Mouse (Mus musculus) midbrain, embryonic 15.5 days (tissue): ENCODE measurements at regions not wholly inside any gene's neighbourhood (a gene's known extent, or its start where the extent isn't known, plus 50 kb on each side); places are given as distances from the start of the nearest gene placed in this dataset.

Source experiments
- ATAC-seq: fragments of 200-750 bp; cut with Nextera tagmentation; replicated peaks from 2 replicates; pipeline ENCODE4 v1.8.0; 2017; ENCODE audit warnings: moderate TSS enrichment
- H3K27ac ChIP-seq: fragments of 300-500 bp; sonication (generic); 2 replicates; pipeline ENCODE4 v1.5.1; 2015; ENCODE audit warnings: mild to moderate bottlenecking, inconsistent platforms
- H3K27me3 ChIP-seq: fragments of 300-500 bp; sonication (generic); replicated peaks from 2 replicates; pipeline ENCODE4 v1.6.1; 2015; ENCODE audit warnings: inconsistent platforms
- H3K36me3 ChIP-seq: fragments of 300-500 bp; sonication (generic); replicated peaks from 2 replicates; pipeline ENCODE4 v1.6.1; 2015; ENCODE audit warnings: inconsistent platforms
- H3K4me1 ChIP-seq: fragments of 300-500 bp; sonication (generic); 2 replicates; pipeline ENCODE4 v1.6.1; 2015; ENCODE audit warnings: inconsistent platforms
- H3K4me2 ChIP-seq: fragments of 300-500 bp; sonication (generic); 2 replicates; pipeline ENCODE4 v1.6.1; 2015; ENCODE audit warnings: inconsistent platforms, mild to moderate bottlenecking, moderate library complexity
- H3K4me3 ChIP-seq: fragments of 300-500 bp; sonication (generic); 2 replicates; pipeline ENCODE4 v1.5.1; 2015; ENCODE audit warnings: mild to moderate bottlenecking, inconsistent platforms
- H3K9ac ChIP-seq: fragments of 300-500 bp; sonication (generic); 2 replicates; pipeline ENCODE4 v1.6.1; 2015; ENCODE audit warnings: mild to moderate bottlenecking, inconsistent platforms
- H3K9me3 ChIP-seq: fragments of 300-500 bp; sonication (generic); 2 replicates; pipeline ENCODE4 v1.6.1; 2016; ENCODE audit warnings: inconsistent platforms
- WGBS: fragments of 180-500 bp; shearing (Covaris S2); methylation state at CpG from one replicate; pipeline ENCODE4 v1.1.7; 2015; ENCODE audit warnings: mixed read lengths; 5-methylcytosine and 5-hydroxymethylcytosine counted together

DNA sequence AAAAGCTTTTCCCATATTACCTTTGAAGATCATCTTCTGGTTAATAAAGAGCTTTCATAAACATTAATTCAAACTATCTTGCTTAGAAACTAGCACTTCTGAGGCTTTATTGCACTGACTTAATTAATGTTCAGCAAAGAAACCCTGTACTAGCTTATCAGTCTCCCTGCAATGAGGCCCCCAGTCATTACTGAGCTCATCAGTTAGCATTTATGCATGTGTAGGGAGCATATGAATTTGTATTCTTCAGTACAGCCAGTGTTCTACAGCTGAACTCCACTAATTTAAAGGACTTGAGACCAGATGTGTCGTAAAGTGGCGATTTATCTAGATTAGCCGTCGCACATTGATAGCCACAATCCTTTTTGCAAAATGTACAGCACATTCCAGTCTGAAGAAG is 340.7 kb downstream of the Psat1 start:
- H3K27me3 ChIP-seq, result no peaks in the 10 kb centered on the region
- peaks cover 5% of the 10 kb centered on the region for H3K4me1 ChIP-seq
- no peaks in the 10 kb centered on the region for H3K9me3 ChIP-seq
- H3K4me2 ChIP-seq, result no peak overlapping the region
- H3K36me3 ChIP-seq, result no peaks in the 10 kb centered on the region
- H3K4me3 ChIP-seq, result no peak overlapping the region
- no peak overlapping the region for H3K9ac ChIP-seq
- H3K27ac ChIP-seq, result no peak overlapping the region
- WGBS, result 63% methylated on average over 4 of the region's 4 CpGs
- ATAC-seq, result no peak

DNA sequence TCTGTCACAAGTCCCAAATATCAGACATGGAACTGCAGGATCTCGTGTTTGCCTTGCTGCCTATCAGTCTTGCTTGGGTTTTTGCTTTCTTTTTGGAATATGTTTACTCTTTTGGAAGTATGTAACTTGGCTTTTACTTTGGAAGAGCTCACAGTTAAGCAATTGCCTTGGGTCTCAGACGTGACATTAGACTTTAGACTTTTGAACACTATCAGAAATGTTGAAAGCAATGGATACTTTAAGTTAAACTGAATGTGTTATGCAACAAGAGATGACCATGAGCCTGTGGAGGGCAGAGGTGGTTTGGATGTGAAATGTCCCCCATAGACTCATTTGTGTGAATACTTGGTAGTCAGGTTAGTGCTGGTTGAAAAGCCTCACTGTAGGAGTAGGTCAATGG is 354.3 kb downstream of the Psat1 start:
- no peak overlapping the region for H3K4me2 ChIP-seq
- H3K9ac ChIP-seq, result no peak overlapping the region
- H3K9me3 ChIP-seq, result no peaks in the 10 kb centered on the region
- H3K27me3 ChIP-seq, result no peaks in the 10 kb centered on the region
- H3K4me3 ChIP-seq, result no peak overlapping the region
- H3K36me3 ChIP-seq, result no peaks in the 10 kb centered on the region
- no peak overlapping the region for H3K27ac ChIP-seq
- H3K4me1 ChIP-seq, result no peaks in the 10 kb centered on the region
- 76% methylated on average over 2 of the region's 2 CpGs for WGBS
- no peak for ATAC-seq

DNA sequence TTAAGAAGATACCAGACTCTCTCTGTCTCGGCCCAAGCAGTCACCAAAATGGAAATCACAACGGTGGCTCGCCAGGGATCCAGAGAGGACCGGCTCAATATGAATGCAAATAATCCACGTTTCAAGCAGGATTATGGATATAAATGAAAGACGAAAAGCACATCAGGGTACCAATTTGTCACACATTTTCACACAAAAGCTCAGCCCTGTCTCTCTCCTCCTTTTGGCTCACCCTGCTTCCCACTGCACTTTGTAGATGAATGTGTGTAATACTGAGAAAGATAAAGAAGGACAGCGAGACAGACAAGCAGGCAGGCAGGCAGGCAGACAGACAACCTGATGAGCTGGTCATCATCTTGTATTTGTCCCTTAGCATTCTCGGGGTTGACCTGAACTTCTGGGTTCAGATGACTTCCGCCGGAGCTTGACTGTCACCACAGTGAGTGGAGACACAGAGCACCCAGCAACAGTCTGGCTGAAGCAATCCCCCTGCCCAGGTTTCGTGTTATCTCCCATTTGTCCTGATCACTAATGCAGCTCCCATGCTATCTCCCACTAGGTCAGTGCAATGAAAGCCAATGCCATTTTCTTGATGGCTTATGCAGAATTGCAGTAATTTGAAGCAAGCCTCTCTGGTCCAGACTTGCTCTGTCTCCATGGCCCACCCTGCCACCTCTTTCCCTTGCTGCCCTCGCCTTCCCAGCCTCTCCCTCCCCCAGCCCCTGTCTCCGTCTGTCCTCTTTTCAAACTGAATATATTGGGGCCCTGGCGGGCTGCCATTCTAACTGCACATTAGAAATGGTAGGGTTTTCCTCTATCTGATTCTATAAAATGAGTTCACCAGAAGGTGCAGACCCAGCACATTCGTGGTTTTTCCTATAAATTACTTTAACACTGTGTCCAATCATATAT is 363.1 kb downstream of the Psat1 start:
- WGBS, result 26% methylated on average over 15 of the region's 15 CpGs
- Histone ChIP-seq H3K36me3 (no peaks in the 10 kb centered on the region), H3K9me3 (peaks cover 8% of the 10 kb centered on the region; the same call in 1 of the 2 replicates), H3K27ac (peak overlapping the region; percentile 66), H3K27me3 (peaks cover 2% of the 10 kb centered on the region; the same call in 1 of the 2 replicates), H3K4me1 (peaks cover 18% of the 10 kb centered on the region), H3K4me3 (no peak overlapping the region), H3K9ac (no peak overlapping the region), H3K4me2 (peak overlapping the region; percentile 24; the same call in 1 of the 2 replicates)
- ATAC-seq, result peak; percentile 83

DNA sequence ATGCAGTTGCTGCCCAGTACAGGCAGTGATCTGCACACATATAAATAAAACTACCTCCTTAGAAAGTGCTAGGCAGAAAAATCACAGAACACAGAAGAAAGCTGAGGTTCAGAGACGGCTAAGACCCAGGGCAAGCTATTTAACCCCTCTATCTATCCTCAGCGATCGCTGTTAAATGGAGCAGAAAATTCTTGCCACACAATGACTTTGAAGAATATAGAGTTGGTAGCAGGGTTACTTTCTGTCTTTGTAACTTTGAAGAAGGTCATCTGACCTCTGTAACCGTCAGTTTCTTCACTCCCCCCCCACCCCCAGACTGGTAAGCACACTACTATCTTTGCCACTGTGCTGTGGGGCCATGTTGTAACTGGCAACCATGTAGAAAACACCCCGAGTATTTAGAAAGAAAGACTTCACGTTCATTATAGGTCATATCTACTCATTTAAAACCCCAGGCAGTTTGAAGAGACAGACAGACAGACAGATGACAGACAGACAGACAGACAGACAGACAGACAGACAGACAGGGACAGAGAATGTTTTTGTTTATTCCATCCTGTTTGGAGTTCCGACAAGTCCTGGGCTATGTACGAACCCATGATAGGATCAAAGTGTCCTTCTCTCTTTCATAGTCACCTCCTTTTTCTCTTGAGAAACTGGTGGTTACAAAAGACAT is 363.9 kb downstream of the Psat1 start:
- no peak overlapping the region for H3K4me3 ChIP-seq
- no peak overlapping the region for H3K9ac ChIP-seq
- no peak overlapping the region for H3K4me2 ChIP-seq
- H3K27me3 ChIP-seq, result peaks cover 2% of the 10 kb centered on the region; the same call in 1 of the 2 replicates
- 22% methylated on average over 8 of the region's 8 CpGs for WGBS
- peaks cover 8% of the 10 kb centered on the region; the same call in 1 of the 2 replicates for H3K9me3 ChIP-seq
- H3K36me3 ChIP-seq, result no peaks in the 10 kb centered on the region
- H3K27ac ChIP-seq, result no peak overlapping the region
- peaks cover 18% of the 10 kb centered on the region for H3K4me1 ChIP-seq
- no peak for ATAC-seq

DNA sequence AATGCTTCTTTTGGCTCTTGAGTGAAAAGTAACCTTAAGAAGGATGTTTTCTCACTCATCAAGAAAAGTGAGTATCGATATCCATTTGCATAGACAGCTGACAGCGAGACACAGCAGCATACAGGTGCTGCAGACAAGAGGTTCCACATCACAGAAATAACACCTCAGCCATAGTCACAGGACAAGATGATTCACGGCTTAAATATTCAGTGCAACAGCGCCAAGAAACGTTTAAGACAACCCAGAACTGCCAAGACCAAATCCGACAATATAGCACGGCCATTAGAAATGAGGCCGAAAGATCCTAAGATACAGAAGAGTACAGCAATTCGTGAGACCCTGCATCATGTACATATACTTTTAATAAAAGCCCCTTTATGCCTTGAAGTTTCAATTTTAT is 375.9 kb downstream of the Psat1 start:
- no peak overlapping the region for H3K4me2 ChIP-seq
- no peaks in the 10 kb centered on the region for H3K9me3 ChIP-seq
- H3K36me3 ChIP-seq, result no peaks in the 10 kb centered on the region
- no peak overlapping the region for H3K4me3 ChIP-seq
- no peak overlapping the region for H3K27ac ChIP-seq
- H3K27me3 ChIP-seq, result 0 out of 2 replicates have a peak, but pooled peaks cover 4% of the 10 kb centered on the region
- H3K9ac ChIP-seq, result no peak overlapping the region
- ATAC-seq, result no peak
- 88% methylated on average over 9 of the region's 9 CpGs for WGBS
- no peaks in the 10 kb centered on the region for H3K4me1 ChIP-seq

DNA sequence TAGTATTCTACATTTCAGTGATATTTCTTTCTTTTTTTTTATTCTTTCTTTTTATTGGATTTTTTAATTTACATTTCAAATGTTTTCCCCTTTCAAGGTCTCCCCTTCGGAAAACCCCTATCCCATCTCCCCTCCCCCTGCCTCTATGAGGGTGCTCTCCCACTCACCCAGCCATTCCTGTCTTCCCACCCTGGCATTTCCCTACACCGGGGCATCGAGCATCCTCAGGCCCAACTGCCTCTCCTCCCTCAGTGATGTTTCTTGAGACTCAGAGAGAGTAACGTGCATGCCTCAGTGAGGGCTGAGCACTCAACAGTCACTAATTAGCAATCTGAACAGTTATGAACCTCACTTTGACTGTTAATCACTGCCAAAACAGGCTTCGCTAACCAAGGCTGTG is 385.6 kb downstream of the Psat1 start:
- Histone ChIP-seq H3K27ac (no peak overlapping the region), H3K9me3 (no peaks in the 10 kb centered on the region), H3K27me3 (no peaks in the 10 kb centered on the region), H3K36me3 (no peaks in the 10 kb centered on the region), H3K4me2 (no peak overlapping the region), H3K4me3 (no peak overlapping the region), H3K4me1 (no peaks in the 10 kb centered on the region), H3K9ac (no peak overlapping the region)
- ATAC-seq, result no peak
- 88% methylated on average over 5 of the region's 5 CpGs for WGBS

DNA sequence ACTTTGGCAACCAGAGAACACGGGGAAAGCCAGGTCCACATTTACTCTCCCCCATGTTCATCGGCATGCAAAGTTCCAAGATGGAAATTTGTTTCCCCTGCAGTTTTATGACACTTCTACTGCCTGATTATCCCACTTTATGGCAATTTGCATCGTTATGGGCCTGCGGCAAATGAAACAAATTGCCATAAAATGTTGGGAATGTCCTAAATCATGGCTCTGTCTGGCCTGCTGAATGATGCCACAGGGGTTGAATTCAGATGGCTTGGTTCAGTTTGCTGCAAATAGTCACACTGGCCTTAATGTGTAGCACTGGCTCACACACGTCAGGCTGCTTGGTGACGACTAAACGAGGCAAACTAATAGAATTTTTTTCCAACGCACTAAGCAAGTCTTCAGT is 393.2 kb downstream of the Psat1 start:
- WGBS, result 89% methylated on average over 8 of the region's 8 CpGs
- H3K4me1 ChIP-seq, result no peaks in the 10 kb centered on the region

DNA sequence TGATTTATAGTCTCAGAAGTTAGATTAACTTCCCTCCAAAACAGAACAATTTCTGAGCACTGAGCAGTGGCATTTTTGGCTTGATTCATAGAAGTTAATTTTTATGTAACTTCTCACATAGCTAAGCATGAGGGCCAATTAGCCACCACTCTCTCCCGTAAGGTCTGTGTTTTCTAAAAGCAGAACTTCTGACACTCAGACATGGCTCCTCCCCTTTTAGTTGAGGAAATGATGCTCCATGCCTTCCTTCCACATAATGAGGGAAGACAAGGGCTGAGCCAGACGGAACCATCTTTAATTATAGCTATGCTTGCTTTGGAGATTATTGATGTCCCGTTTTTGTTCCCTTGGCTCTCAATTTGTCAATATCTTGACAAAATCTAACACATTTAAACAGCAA is 429.3 kb downstream of the Psat1 start:
- no peak for ATAC-seq
- Histone ChIP-seq H3K9ac (no peak overlapping the region), H3K4me1 (peaks cover 11% of the 10 kb centered on the region), H3K27me3 (no peaks in the 10 kb centered on the region), H3K4me2 (no peak overlapping the region), H3K27ac (no peak overlapping the region), H3K4me3 (no peak overlapping the region), H3K36me3 (no peaks in the 10 kb centered on the region), H3K9me3 (no peaks in the 10 kb centered on the region)
- 82% methylated on average over 3 of the region's 3 CpGs for WGBS

More for the DNA sequence above, 393.2 kb downstream of the Psat1 start:
- ATAC-seq, result no peak
- Histone ChIP-seq H3K9me3 (no peaks in the 10 kb centered on the region), H3K4me2 (no peak overlapping the region), H3K36me3 (no peaks in the 10 kb centered on the region), H3K27me3 (no peaks in the 10 kb centered on the region), H3K27ac (no peak overlapping the region), H3K9ac (no peak overlapping the region), H3K4me3 (no peak overlapping the region)

DNA sequence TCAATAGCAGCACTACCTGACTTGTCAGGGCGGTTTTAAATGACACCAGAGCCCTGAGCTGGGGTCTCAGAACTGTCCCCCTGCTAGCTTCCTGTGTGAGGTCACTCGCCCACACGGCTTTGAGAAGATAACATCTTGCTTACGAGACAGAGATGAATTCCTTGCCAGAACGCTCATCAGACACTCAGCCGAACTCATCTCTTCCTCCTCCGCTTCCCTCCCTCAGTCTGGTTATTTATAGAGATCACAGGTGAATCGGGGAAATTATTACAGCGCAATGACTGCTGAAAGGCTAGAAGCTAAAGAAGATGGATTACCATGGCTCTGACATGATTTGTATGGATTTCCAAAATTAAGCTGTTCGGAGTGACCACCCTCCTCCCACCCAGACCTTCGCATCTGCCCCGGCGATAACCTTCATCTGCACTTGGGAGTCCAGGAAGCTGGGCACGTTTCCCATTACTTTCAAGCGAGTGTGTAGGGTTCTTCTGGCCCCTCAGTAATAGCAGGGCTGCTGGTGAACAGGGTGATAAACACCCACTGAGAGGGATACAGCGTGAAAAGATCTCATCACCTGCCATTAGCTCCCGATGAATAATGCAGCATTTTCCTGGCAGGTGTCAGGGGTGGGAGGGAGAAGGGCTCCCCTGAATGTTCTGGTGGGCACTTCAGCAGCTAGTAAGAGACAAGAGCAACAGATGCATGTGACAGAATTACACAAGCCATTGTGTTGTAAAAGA is 430.4 kb downstream of the Psat1 start:
- Histone ChIP-seq H3K36me3 (no peaks in the 10 kb centered on the region), H3K27ac (peak overlapping the region; percentile 30), H3K9ac (no peak overlapping the region), H3K4me3 (peak overlapping the region; percentile 8; the same call in 1 of the 2 replicates), H3K4me1 (peaks cover 11% of the 10 kb centered on the region), H3K27me3 (no peaks in the 10 kb centered on the region), H3K9me3 (no peaks in the 10 kb centered on the region), H3K4me2 (peak overlapping the region; percentile 26)
- 37% methylated on average over 17 of the region's 17 CpGs for WGBS
- ATAC-seq, result peak; percentile 75

DNA sequence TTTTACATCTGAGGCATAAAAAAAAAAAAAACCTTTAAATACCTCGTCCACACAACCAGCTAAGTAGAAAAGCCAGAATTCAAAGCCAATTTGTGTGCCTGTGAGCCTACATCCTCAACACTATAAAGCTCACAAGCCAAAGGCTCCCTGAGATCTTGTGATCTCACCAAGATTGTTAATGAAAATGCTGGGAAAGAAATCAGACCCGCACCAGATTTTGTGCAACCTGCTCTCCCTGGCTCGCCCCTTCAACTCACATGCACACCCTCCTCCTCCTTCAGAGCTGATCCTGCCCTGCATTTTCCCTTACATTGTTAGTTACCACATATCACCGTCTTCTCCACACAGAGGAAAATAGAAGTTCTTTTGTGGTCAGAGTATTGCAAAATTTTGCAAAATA is 433.9 kb downstream of the Psat1 start:
- no peak for ATAC-seq
- WGBS, result 78% methylated on average over 4 of the region's 4 CpGs
- Histone ChIP-seq H3K9ac (no peak overlapping the region), H3K27ac (no peak overlapping the region), H3K9me3 (no peaks in the 10 kb centered on the region), H3K4me1 (peaks cover 11% of the 10 kb centered on the region), H3K4me3 (no peak overlapping the region), H3K4me2 (no peak overlapping the region), H3K27me3 (no peaks in the 10 kb centered on the region), H3K36me3 (no peaks in the 10 kb centered on the region)

DNA sequence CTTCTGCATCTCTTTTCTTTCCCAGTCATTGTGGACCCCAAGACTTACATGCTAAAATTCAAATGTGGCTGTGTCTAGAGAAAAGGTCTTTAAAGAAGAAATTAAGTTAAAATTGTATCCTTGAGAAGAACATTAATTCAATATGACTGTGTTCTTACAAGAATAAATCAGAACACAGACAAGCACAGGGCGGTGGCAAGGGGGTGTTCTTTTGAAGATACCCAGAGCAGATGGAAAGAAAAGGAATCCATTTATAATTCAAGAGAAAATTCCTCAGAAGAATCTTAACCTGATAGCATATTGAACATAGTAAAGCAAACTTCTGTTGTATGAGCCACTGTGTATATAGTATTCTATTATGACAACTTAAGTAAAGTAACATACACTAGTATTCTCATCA is 436.7 kb downstream of the Psat1 start:
- no peaks in the 10 kb centered on the region for H3K27me3 ChIP-seq
- no peak overlapping the region for H3K4me3 ChIP-seq
- ATAC-seq, result no peak
- no peaks in the 10 kb centered on the region for H3K36me3 ChIP-seq
- 94% methylated on average over 1 of the region's 1 CpGs for WGBS
- no peak overlapping the region for H3K4me2 ChIP-seq
- no peaks in the 10 kb centered on the region for H3K9me3 ChIP-seq
- H3K9ac ChIP-seq, result no peak overlapping the region
- H3K27ac ChIP-seq, result no peak overlapping the region
- no peaks in the 10 kb centered on the region for H3K4me1 ChIP-seq

DNA sequence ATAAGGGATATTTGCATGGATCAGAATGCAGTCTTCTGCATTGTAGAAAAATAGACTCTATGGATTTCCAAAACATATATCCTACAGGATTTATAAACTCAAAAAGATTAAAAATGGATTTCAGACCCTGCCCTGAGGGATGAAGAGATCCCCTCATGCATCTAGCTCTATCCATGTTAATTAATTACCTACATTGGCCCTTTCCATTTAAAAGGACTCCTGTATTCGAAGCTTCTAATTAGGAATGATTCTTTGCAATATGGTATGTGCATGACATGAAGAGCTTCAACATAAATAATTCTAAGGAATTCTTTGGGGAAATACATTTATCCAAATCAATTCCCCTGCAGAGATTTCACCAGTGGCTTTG is 444.2 kb downstream of the Psat1 start:
- H3K36me3 ChIP-seq, result no peaks in the 10 kb centered on the region
- ATAC-seq, result no peak
- no peaks in the 10 kb centered on the region for H3K27me3 ChIP-seq
- no peak overlapping the region for H3K4me3 ChIP-seq
- H3K9ac ChIP-seq, result no peak overlapping the region
- no peak overlapping the region for H3K4me2 ChIP-seq
- H3K27ac ChIP-seq, result no peak overlapping the region
- H3K9me3 ChIP-seq, result no peaks in the 10 kb centered on the region
- WGBS, result 36% methylated on average over 1 of the region's 1 CpGs
- 0 out of 2 replicates have a peak, but pooled peaks cover 5% of the 10 kb centered on the region for H3K4me1 ChIP-seq
